Comparison of ENCODE assay signal across 8 mouse cellular contexts in the genomic region with DNA sequence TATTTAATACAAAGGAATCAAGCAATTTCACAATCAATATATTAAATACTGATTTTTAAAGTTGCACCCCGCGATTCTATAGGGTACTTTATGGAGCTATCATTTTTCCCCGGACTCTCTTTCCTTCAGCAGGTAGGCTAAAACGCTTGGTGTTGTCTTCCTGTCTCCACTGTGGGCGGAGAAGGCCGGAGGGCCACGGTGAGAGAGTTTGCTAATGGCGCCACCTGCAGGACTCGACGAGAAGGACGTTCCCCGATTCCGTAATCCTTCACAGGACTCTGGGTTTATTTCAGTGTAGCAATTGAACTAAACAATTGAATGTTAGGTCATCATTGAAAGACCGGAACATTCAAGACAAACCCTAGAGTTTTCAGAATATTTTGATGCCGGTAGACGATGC. TPM values are rescaled to one million over a fixed set of nuclear protein-coding genes. Genes with fewer than 3 reads are reported as not detected.
DNase-seq lines count a peak whose midpoint lies in the region; ATAC-seq lines count a peak whose summit lies in the region.

No protein-coding gene starts in this region.

- DNase-seq in CD4-positive, CD25-positive, alpha-beta regulatory T cell, adult 2 months (ENCODE audit: low read depth, low spot score) = peak; percentile 41
- DNase-seq in adrenal gland, postnatal 10 days = peak; percentile 87
- peak; percentile 89 for DNase-seq in embryonic facial prominence, embryonic 11.5 days (ENCODE audit: low spot score)
- DNase-seq in heart, postnatal 25 days (ENCODE audit: low spot score) = peak; percentile 31
- DNase-seq in layer of hippocampus, postnatal 14 days (ENCODE audit: low spot score in 2 of 2) = peak; percentile 63 to 71
- DNase-seq in mesoderm, embryonic 11.5 days (ENCODE audit: low read depth, low spot score) = peak; percentile 85
- peak; percentile 37 to 42 for DNase-seq in right cerebral cortex, postnatal 36 days (ENCODE audit: low spot score in 2 of 2)

- H3K27ac ChIP-seq in embryonic facial prominence, embryonic 11.5 days (replicated peaks; ENCODE audit: low read depth, low read length) = no peak overlapping the region

- intact Hi-C loops in heart, postnatal 25 days (cut with DNase I) = loop anchor here (1.0 to 10.0 kb wide), 6 partner anchors 86 to 708 kb away; no protein-coding TSS in a partner anchor

- no peak overlapping the region for H3K4me2 ChIP-seq in embryonic facial prominence, embryonic 11.5 days (ENCODE audit: low read depth, low read length)

- no peak overlapping the region for H3K4me3 ChIP-seq in embryonic facial prominence, embryonic 11.5 days (ENCODE audit: low read depth, low read length)

- no peak overlapping the region for H3K9ac ChIP-seq in embryonic facial prominence, embryonic 11.5 days (replicated peaks; ENCODE audit: low read length)

- no peak for ATAC-seq in CD4-positive, CD25-positive, alpha-beta regulatory T cell, adult 4 months
- no peak for ATAC-seq in embryonic facial prominence, embryonic 11.5 days (replicated peaks; ENCODE audit: insufficient number of reproducible peaks, low FRiP score, low TSS enrichment, low read depth)

- no peaks in the 10 kb centered on the region for H3K36me3 ChIP-seq in embryonic facial prominence, embryonic 11.5 days (replicated peaks; ENCODE audit: control insufficient read depth, insufficient read depth, low read depth, low read length)

- peaks cover 6% of the 10 kb centered on the region for H3K4me1 ChIP-seq in embryonic facial prominence, embryonic 11.5 days (ENCODE audit: control insufficient read depth, insufficient read depth, low read length)

- H3K27me3 ChIP-seq in embryonic facial prominence, embryonic 11.5 days (ENCODE audit: control insufficient read depth, insufficient read depth, low read length) = peaks cover 33% of the 10 kb centered on the region

- no peaks in the 10 kb centered on the region for H3K9me3 ChIP-seq in embryonic facial prominence, embryonic 11.5 days (replicated peaks; ENCODE audit: control insufficient read depth, low read length)

- 4% methylated on average over 16 of the region's 16 CpGs for WGBS in embryonic facial prominence, embryonic 11.5 days

RNA-seq across cellular contexts. Expression of gene Gbx2, which starts 12.2 kb away (rescaled TPM):
- polyA plus RNA-seq in CD4-positive, CD25-positive, alpha-beta regulatory T cell, adult 4 months (2017; shearing (Covaris generic)) = not detected
- not detected for total RNA-seq in adrenal gland, postnatal 10 days (2021)
- 5.5 and 7.2 TPM in 2 replicates for polyA plus RNA-seq in embryonic facial prominence, embryonic 11.5 days (2014; fragmentation: Nextera tagmentation; extraction: Ambion mirVana)
- total RNA-seq in heart, postnatal 25 days (2021) = under 1 TPM in 1 of 2 experiments, not detected in 1; 0.22 TPM
- total RNA-seq in layer of hippocampus, postnatal 14 days (2021) = under 1 TPM in 1 of 2 experiments, not detected in 1; 0.14 TPM

Comparison
In these comparisons a context has a peak if more than half of its experiments do, and no peak if none do; other contexts are left out.
1. DNase-seq: peak in every context shown above with its lines; median percentile 89 in embryonic facial prominence, embryonic 11.5 days; 87 in adrenal gland, postnatal 10 days; 85 in mesoderm, embryonic 11.5 days; 67 in layer of hippocampus, postnatal 14 days; 41 in CD4-positive, CD25-positive, alpha-beta regulatory T cell, adult 2 months; 40 in right cerebral cortex, postnatal 36 days; 31 in heart, postnatal 25 days.